Mouse (Mus musculus): ENCODE measurements around the gene Mpzl2. TPM values are rescaled to one million over a fixed set of nuclear protein-coding genes. Genes with fewer than 3 reads are reported as not detected.
A peak's percentile ranks its signal among the peaks of the same experiment; 100 is the strongest.

Mpzl2 gene
- polyA plus RNA-seq (2015; fragmentation: Nextera tagmentation; extraction: Ambion mirVana): 0.77 and 8.6 TPM in 2 replicates

DNA sequence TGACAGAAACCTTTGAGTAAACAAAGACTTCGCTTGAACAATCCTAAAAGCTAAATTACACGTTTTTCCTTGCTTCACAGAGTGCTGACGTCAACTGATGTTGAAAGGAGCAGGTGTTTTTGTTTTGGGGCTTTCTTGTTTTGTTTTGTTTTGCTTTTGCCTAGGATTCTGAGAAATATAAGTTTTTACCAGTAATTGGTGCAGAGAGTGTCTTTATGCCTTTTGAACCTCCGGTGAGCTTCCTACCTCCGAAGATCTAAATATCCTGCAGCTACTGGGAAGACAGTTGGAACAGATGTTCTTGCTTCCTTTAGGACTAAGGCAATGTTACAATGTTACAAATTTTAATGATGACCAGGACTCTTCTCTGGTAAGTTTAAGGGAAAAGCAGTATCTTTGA lies at the start of gene Mpzl2:
Gene Mpzl2, plus strand, starts transcription at position 301 of the 400 bp plus-strand sequence.
- Histone ChIP-seq H3K4me1 (peaks cover 13% of the 10 kb centered on the region), H3K27me3 (replicated peaks) (peaks cover 71% of the 10 kb centered on the region), H3K4me2 (peak within 1 kb of the TSS; percentile 27), H3K9me3 (replicated peaks) (no peaks in the 10 kb centered on the region), H3K4me3 (replicated peaks) (no peak within 1 kb of the TSS), H3K36me3 (no peaks in the 10 kb centered on the region), H3K9ac (replicated peaks) (no peak within 1 kb of the TSS), H3K27ac (replicated peaks) (no peak within 1 kb of the TSS)
- ATAC-seq (ENCODE audit: low FRiP score): no peak
- 61% methylated on average over 5 of the region's 5 CpGs for WGBS

GRCm38 (mm10) chr9:44991821-44992220 lies 47.8 kb upstream of the Mpzl2 start:
- no peak overlapping the region for H3K27ac ChIP-seq (replicated peaks)
- 0 out of 2 replicates have a peak, but pooled peaks cover 3% of the 10 kb centered on the region for H3K27me3 ChIP-seq (replicated peaks)
- H3K9me3 ChIP-seq (replicated peaks): no peaks in the 10 kb centered on the region
- 95% methylated on average over 2 of the region's 2 CpGs for WGBS
- ATAC-seq (ENCODE audit: low FRiP score): no peak
- H3K4me1 ChIP-seq: no peaks in the 10 kb centered on the region
- H3K4me3 ChIP-seq (replicated peaks): no peak overlapping the region
- no peaks in the 10 kb centered on the region for H3K36me3 ChIP-seq
- no peak overlapping the region for H3K4me2 ChIP-seq
- no peak overlapping the region for H3K9ac ChIP-seq (replicated peaks)

- 0 out of 2 replicates have a peak, but pooled peaks cover 3% of the 10 kb centered on the region for H3K27me3 ChIP-seq (replicated peaks)
- ATAC-seq (ENCODE audit: low FRiP score): no peak
Observed at GRCm38 (mm10) chr9:44992271-44992670, 47.3 kb upstream of the Mpzl2 start.

GRCm38 (mm10) chr9:44993268-44993667 lies 46.3 kb upstream of the Mpzl2 start:
- Histone ChIP-seq H3K9me3 (replicated peaks) (no peaks in the 10 kb centered on the region), H3K4me1 (no peaks in the 10 kb centered on the region), H3K36me3 (no peaks in the 10 kb centered on the region), H3K4me3 (replicated peaks) (no peak overlapping the region), H3K27ac (replicated peaks) (no peak overlapping the region), H3K9ac (replicated peaks) (no peak overlapping the region), H3K4me2 (no peak overlapping the region), H3K27me3 (replicated peaks) (0 out of 2 replicates have a peak, but pooled peaks cover 3% of the 10 kb centered on the region)
- no peak for ATAC-seq (ENCODE audit: low FRiP score)
- WGBS: 94% methylated on average over 2 of the region's 2 CpGs

More at GRCm38 (mm10) chr9:44992271-44992670, 47.3 kb upstream of the Mpzl2 start:
- H3K36me3 ChIP-seq: no peaks in the 10 kb centered on the region
- H3K4me3 ChIP-seq (replicated peaks): no peak overlapping the region
- H3K4me2 ChIP-seq: no peak overlapping the region
- no peak overlapping the region for H3K27ac ChIP-seq (replicated peaks)
- H3K9ac ChIP-seq (replicated peaks): no peak overlapping the region
- no peaks in the 10 kb centered on the region for H3K9me3 ChIP-seq (replicated peaks)
- no peaks in the 10 kb centered on the region for H3K4me1 ChIP-seq

DNA sequence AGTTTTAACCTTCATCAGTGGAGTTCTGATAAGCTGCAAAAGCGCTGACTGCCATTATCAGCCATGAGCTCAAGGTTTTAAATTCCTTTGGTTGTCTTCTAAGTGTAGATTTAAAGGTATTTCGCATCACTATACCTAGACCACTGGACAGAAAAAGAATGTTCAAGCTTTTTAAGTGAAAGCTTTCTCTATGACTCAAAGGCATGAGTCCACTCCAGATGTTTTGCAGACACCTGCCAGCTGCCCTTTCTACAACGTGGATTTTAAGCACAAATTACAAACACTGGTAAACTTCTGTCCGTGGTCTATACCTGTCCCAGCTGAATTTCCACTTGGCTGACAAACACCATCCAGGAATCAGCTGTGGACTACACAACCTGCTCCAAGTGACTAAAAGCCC lies 44.6 kb upstream of the Mpzl2 start:
- ATAC-seq (ENCODE audit: low FRiP score): no peak
- no peaks in the 10 kb centered on the region for H3K27me3 ChIP-seq (replicated peaks)
- no peak overlapping the region for H3K4me3 ChIP-seq (replicated peaks)
- no peaks in the 10 kb centered on the region for H3K36me3 ChIP-seq
- 83% methylated on average over 4 of the region's 4 CpGs for WGBS
- no peak overlapping the region for H3K4me2 ChIP-seq
- no peak overlapping the region for H3K27ac ChIP-seq (replicated peaks)
- H3K9ac ChIP-seq (replicated peaks): no peak overlapping the region
- no peaks in the 10 kb centered on the region for H3K4me1 ChIP-seq
- no peaks in the 10 kb centered on the region for H3K9me3 ChIP-seq (replicated peaks)

- Histone ChIP-seq H3K27ac (replicated peaks) (no peak overlapping the region), H3K4me2 (no peak overlapping the region), H3K9me3 (replicated peaks) (no peaks in the 10 kb centered on the region), H3K27me3 (replicated peaks) (no peaks in the 10 kb centered on the region), H3K36me3 (no peaks in the 10 kb centered on the region), H3K4me3 (replicated peaks) (no peak overlapping the region), H3K4me1 (no peaks in the 10 kb centered on the region), H3K9ac (replicated peaks) (no peak overlapping the region)
- 96% methylated on average over 7 of the region's 7 CpGs for WGBS
- no peak for ATAC-seq (ENCODE audit: low FRiP score)
Observed at GRCm38 (mm10) chr9:44996590-44996989, 43.0 kb upstream of the Mpzl2 start.

- no peaks in the 10 kb centered on the region for H3K9me3 ChIP-seq (replicated peaks)
- no peak for ATAC-seq (ENCODE audit: low FRiP score)
- 79% methylated on average over 11 of the region's 11 CpGs for WGBS
Observed at GRCm38 (mm10) chr9:44998138-44998537, 41.5 kb upstream of the Mpzl2 start.

GRCm38 (mm10) chr9:44999171-44999570 lies 40.4 kb upstream of the Mpzl2 start:
- no peak overlapping the region for H3K27ac ChIP-seq (replicated peaks)
- no peak for ATAC-seq (ENCODE audit: low FRiP score)
- H3K36me3 ChIP-seq: no peaks in the 10 kb centered on the region
- H3K4me1 ChIP-seq: no peaks in the 10 kb centered on the region
- H3K4me3 ChIP-seq (replicated peaks): no peak overlapping the region
- WGBS: 66% methylated on average over 6 of the region's 6 CpGs
- H3K4me2 ChIP-seq: no peak overlapping the region
- H3K9me3 ChIP-seq (replicated peaks): no peaks in the 10 kb centered on the region
- no peaks in the 10 kb centered on the region for H3K27me3 ChIP-seq (replicated peaks)
- H3K9ac ChIP-seq (replicated peaks): no peak overlapping the region

More at GRCm38 (mm10) chr9:44998138-44998537, 41.5 kb upstream of the Mpzl2 start:
- Histone ChIP-seq H3K4me2 (no peak overlapping the region), H3K4me3 (replicated peaks) (no peak overlapping the region), H3K36me3 (no peaks in the 10 kb centered on the region), H3K4me1 (no peaks in the 10 kb centered on the region), H3K9ac (replicated peaks) (no peak overlapping the region), H3K27ac (replicated peaks) (no peak overlapping the region), H3K27me3 (replicated peaks) (no peaks in the 10 kb centered on the region)

GRCm38 (mm10) chr9:44999776-45000175 lies 39.8 kb upstream of the Mpzl2 start:
- Histone ChIP-seq H3K9ac (replicated peaks) (no peak overlapping the region), H3K9me3 (replicated peaks) (no peaks in the 10 kb centered on the region), H3K4me3 (replicated peaks) (no peak overlapping the region), H3K27me3 (replicated peaks) (no peaks in the 10 kb centered on the region), H3K4me1 (no peaks in the 10 kb centered on the region), H3K27ac (replicated peaks) (no peak overlapping the region), H3K36me3 (no peaks in the 10 kb centered on the region), H3K4me2 (no peak overlapping the region)
- no peak for ATAC-seq (ENCODE audit: low FRiP score)
- 75% methylated on average over 5 of the region's 5 CpGs for WGBS

DNA sequence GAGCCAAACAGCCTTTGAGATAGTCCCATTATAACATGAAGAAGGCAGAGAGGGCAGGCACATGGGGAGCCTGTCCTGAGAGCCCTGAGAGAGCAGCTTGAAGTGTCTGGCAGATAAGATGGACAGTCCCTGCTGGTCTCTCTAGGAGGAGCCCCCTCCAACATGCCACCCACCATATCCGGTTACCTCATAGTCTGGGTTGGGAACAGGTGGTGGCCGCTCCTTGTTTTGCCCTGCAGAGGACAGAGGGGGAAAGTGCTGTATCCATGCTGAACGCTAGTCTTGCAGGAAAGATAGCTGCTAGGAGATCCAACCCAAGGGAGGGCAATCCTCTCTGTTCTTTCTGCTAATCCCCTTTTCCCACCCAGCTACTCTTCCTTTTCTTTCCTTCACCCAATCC lies 39.4 kb upstream of the Mpzl2 start:
- no peak overlapping the region for H3K27ac ChIP-seq (replicated peaks)
- H3K4me3 ChIP-seq (replicated peaks): no peak overlapping the region
- WGBS: 87% methylated on average over 3 of the region's 3 CpGs
- no peaks in the 10 kb centered on the region for H3K36me3 ChIP-seq
- H3K4me1 ChIP-seq: no peaks in the 10 kb centered on the region
- no peak overlapping the region for H3K9ac ChIP-seq (replicated peaks)
- H3K4me2 ChIP-seq: no peak overlapping the region
- H3K27me3 ChIP-seq (replicated peaks): no peaks in the 10 kb centered on the region
- H3K9me3 ChIP-seq (replicated peaks): no peaks in the 10 kb centered on the region
- ATAC-seq (ENCODE audit: low FRiP score): no peak

DNA sequence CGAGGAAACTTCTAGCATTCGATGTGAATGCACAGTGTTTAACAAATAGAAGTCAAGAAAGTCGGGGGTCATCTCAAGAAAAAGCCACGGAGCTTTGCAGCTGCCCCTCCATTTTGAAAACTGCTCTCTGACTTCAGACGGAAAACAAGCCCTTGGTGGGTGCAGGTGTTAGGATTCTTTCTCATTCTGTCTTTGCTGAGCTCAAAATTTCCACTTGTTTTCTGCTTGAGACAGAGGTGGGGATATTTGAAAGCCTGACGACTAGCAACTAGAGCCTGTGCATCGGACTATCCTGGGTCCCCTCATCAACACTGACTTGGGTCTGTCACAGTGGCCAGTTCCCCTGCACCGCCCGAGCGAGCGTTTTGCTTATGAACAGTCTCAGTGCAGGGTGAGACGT lies 32.2 kb upstream of the Mpzl2 start:
- Histone ChIP-seq H3K27me3 (replicated peaks) (no peaks in the 10 kb centered on the region), H3K4me2 (no peak overlapping the region), H3K9me3 (replicated peaks) (no peaks in the 10 kb centered on the region), H3K27ac (replicated peaks) (no peak overlapping the region), H3K9ac (replicated peaks) (no peak overlapping the region), H3K36me3 (no peaks in the 10 kb centered on the region), H3K4me3 (replicated peaks) (no peak overlapping the region), H3K4me1 (no peaks in the 10 kb centered on the region)
- 80% methylated on average over 12 of the region's 12 CpGs for WGBS
- no peak for ATAC-seq (ENCODE audit: low FRiP score)

GRCm38 (mm10) chr9:45008342-45008741 lies 31.3 kb upstream of the Mpzl2 start:
- H3K27me3 ChIP-seq (replicated peaks): no peaks in the 10 kb centered on the region
- H3K4me1 ChIP-seq: no peaks in the 10 kb centered on the region
- H3K27ac ChIP-seq (replicated peaks): no peak overlapping the region
- no peak overlapping the region for H3K9ac ChIP-seq (replicated peaks)
- WGBS: 82% methylated on average over 4 of the region's 4 CpGs
- H3K4me2 ChIP-seq: no peak overlapping the region
- no peak overlapping the region for H3K4me3 ChIP-seq (replicated peaks)
- H3K9me3 ChIP-seq (replicated peaks): no peaks in the 10 kb centered on the region
- H3K36me3 ChIP-seq: no peaks in the 10 kb centered on the region
- no peak for ATAC-seq (ENCODE audit: low FRiP score)

Data from neural tube, embryonic 15.5 days (tissue).